Mouse (Mus musculus) monocyte, adult 2 months (primary cell): ENCODE measurements around the gene Ero1l.

Source experiments
- DNase-seq, 2 experiments: peaks; one replicate each; pipeline ENCODE4 v3.0.0; 2022; ENCODE audit warnings: low spot score in 2 of 2, low read depth in 1 of 2

The Ero1l gene

DNA sequence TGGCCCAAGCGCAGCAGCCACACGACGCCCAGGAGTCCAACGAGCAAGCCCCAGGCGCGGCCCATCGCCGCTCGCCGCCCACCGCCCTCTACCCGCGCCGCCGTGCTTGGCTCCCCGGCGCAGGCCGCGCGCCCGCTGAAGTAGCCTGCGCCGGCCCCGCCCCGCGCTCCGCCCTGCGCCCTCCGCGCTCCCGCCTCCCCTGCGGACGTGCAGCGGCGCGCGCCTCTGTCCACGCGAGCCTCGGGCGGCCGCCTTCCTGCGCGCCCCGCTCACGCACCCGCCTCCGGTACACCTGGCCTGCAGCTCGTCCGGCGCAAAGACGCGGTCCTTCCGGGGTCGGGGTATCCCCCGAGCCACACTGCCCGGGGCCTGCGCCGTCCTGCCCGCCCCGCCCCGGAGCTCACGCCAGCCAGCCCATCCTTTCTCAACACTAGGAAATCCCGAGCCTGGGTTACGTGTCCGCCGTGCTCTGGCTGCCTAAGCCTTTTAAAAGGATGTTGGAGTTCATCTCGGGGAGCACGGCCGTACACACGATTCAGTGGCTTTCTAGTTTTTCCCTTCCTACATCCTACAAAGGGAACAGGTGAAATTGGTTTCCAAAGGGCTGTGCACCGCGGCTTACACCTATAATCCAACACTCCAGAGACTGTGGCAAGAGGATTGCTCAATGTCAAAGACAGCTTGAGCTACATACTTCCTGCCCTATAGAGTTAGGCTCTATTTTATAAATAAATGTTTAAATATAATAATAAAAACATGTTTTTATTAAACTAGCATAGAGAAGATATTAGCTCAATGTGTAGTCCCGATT, at the start of gene Ero1l:
Gene Ero1l, minus strand, starts transcription at position 346 of the 811 bp plus-strand sequence.
- DNase-seq, result peak; percentile 52 to 73

DNA sequence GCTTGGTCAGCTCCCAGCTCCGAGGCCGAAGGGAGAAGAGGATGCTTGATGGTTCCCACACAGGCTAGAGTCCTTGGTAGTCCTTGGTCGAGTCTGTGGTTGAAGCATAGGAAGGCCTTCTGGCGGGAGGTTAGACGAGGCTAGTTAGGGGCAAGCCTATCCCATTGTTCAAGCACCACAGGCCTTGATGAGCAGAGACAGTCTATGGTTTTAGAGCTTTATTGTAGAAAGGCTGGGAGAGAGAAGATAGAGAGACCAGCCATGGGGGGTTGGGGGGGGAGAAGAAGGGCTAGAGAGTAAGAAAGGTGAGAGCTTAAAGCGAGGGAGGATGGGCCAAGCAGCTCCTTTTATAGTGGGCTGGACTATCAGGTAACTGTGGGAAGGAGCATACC, 46.6 kb upstream of the Ero1l start:
- DNase-seq, result no peak

DNA sequence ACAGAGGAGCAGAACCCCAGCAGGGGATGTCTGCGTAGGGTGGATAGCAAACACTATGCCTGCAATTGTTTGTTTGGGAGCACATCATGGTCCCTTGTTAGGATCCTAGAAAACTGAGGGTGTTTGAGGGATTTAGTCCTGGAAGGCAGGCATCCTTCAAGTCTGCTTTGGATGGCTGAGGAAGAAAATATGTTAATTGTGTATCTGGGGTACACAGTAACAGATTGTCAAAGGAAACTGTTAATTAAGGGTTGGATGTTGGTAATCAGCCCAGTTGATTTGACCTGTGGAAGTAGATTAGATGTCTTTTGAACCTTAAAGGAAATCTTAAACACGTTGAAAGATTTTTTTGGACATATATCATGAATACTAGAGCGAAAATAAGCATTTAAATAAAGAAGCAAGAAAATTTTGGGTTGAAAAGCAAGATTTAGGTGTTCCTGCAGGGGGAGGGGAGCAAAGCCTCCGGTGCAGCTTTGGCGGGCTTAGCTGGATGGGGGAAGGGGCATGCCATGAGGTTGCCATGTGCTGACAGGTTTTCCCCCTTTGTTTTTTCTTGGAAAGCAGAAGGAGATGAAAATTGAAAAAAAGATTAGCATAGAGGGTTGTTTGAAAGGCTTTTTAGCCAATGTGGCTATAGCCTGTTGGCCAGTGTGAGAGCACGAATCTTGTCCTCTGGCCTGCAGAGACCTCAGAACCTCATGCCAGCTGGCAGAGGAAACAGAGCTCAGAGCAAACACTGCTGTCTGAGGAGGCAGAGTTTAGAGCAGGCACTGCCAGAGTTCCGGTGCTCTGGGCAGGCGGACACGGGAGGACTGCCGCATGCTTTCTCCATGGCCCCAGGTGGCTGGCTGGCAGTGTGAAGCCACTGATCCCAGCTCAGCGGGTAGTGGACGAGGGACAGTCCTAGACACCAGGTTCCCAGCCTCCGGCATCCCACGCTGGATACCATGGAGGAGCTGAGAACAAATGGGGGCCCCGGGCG, 45.9 kb upstream of the Ero1l start:
- no peak for DNase-seq

DNA sequence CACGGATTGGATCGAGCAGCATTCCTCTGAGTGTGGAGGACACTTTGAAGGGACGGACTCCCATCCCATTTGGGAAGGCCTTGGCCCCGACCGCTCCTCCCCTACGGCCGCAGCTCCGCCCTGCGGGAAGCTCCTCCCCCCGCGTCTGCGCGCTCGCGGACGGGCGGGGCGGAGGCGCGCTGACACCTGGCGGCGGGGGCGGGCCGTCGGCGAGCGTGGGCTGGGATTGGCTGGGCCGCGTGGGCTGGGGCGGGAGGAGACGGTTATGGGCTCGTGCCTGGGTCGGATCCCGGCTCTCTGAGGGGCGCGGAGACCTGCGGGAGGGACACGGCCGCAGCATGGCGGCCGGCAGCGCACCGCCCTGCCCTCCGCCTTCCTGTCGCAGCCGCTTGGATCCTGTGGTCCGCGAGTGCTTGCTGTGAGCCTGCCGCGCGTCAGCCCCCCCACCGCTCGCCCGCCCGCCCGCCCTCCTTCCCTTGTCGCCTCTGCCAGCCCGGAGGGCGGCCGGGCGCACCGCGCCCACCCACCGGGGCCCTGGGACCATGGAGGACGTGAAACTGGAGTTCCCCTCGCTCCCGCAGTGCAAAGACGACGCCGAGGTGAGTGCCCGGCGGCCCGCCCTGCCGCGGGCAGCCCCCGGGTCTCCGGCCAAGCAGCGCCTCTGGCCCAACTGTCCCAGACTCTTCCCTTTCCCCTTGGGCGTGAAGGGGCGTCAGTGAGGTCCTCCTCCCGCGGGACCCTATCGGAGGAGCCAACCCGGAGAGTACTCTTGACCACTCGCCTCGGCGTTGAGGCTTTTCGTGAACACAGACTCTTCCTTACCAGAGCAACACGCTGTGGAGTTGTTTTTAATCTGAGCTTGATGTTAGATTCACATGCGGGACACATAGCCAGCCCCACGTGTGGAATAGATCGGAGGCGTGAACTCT, 32.6 kb upstream of the Ero1l start, which contains the start of gene Styx:
Gene Styx, plus strand, starts transcription at position 163 of the 929 bp plus-strand sequence.
- DNase-seq, result peak; percentile 75 to 85

GRCm38 (mm10) chr14:45329589-45330181, 11.1 kb upstream of the Ero1l start, which contains the start of gene Psmc6:
TSS of gene Psmc6 (plus strand) at chr14:45329788.
- peak; percentile 74 to 83 for DNase-seq

DNA sequence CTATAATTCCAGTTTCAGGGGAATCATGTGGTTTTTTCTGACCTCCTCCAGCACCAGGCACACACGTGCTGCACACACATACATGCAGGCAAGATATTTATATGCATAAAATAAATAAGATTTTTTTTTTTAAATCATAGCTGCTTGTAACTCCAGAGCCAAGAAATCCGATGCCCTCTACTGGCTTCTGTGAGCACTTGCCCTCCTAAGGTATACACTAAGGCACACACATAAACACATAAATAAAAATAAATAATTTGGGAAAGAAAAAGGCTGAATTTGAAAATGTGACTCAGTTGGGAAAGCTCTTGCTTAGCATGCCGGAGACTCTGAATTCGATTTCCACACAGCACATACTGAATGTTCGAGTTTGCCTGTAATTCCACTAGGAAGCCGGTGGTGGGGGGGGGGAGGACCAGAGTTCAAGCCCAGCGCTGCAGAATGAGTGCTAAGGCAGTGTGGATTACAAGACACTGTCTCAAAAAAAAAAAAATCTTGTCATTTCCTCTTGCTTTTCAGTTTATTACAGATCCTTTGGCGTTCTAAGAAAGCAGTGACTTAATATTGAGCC, 10.5 kb upstream of the Ero1l start:
- no peak for DNase-seq

GRCm38 (mm10) chr14:45328072-45328713, 9.6 kb upstream of the Ero1l start:
- no peak for DNase-seq

GRCm38 (mm10) chr14:45325471-45325870, 6.9 kb upstream of the Ero1l start:
- DNase-seq, result peak in 1 of 2 experiments; percentile 46

DNA sequence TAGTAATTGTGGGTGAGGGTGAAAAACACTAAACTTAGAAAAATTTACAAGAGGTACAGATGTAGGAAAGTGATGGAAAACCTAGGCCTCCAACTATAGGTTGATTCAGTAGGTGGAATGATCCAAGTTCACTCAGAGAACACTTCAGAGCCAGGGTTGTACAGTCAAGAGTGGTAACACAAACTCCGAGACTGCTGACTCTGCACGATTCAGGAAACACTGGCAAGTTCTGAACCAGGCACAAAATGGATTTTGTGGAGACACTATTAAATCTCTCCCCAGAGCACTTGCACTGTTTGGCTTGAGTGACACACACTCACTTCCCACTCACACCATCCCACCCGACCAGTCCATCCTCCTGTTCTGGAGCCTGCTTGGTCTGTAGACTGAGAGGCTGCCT, 4.7 kb upstream of the Ero1l start:
- DNase-seq, result no peak

GRCm38 (mm10) chr14:45322450-45322849, 3.9 kb upstream of the Ero1l start:
- DNase-seq, result no peak

- DNase-seq, result no peak
Observed at GRCm38 (mm10) chr14:45321622-45322021, 3.1 kb upstream of the Ero1l start.

- DNase-seq, result no peak
Observed at GRCm38 (mm10) chr14:45321067-45321466, 2.5 kb upstream of the Ero1l start.

DNA sequence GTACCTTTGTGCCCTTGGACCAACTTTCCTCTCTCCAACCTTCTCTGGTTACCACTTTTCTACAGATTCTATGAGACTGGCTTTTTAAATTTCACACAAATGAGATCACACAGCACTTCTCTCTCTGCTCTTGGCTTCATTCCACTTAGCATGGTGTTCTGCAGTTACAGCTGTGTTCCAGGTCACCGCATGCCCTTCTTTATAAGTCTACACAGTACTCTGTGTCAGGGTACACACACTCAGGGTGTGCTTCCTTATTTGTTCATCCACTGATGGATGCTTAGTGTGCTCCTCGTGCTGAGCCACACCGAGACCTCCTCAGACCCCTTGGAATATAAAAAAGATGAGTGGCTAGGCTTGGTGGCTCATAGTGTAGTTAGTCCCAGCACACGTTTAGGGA, 1.5 kb upstream of the Ero1l start:
- DNase-seq, result no peak

DNA sequence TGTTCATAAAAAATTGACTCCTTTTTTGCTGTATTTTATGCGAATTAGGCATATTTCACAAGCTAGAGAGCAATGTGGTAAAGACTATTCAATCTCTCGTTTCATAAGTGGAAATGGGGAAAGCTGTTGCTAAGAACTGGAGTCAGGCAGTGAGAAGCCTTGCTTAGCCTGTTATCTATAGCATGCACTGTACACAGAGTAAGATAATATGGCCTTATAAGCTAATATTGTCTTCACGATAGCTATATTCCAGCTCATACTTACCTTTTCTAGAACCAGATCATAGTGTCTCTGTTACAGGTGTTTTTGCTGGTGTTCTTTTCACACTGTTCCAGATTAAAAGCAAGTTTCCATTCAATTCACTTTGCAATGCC, 653 bp upstream of the Ero1l start:
- no peak for DNase-seq

GRCm38 (mm10) chr14:45317921-45318411, 605 bp downstream of the Ero1l start:
- no peak for DNase-seq

- DNase-seq, result no peak
Observed at GRCm38 (mm10) chr14:45316927-45317326, 1.6 kb downstream of the Ero1l start.

DNA sequence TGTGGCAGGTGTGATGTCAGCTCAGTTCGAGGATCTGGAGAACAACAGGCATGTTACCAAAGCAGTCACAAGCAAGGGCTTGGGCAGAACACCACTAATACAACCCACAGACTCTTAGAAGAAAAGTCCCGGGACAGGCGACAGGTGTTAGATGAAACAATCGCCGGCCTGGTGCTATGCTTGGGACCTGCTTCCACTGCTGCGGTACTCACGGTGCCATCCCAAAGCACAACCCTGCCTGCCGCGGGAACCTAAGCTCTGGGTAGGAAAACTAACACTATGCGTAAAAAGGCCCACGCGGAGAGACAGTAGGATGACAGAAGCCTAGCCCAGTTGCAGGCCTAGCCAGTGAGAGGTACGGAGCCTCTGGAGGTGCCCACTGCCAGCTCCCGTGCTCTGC, 8.5 kb downstream of the Ero1l start:
- DNase-seq, result no peak

GRCm38 (mm10) chr14:45309646-45310045, 8.9 kb downstream of the Ero1l start:
- no peak for DNase-seq

DNA sequence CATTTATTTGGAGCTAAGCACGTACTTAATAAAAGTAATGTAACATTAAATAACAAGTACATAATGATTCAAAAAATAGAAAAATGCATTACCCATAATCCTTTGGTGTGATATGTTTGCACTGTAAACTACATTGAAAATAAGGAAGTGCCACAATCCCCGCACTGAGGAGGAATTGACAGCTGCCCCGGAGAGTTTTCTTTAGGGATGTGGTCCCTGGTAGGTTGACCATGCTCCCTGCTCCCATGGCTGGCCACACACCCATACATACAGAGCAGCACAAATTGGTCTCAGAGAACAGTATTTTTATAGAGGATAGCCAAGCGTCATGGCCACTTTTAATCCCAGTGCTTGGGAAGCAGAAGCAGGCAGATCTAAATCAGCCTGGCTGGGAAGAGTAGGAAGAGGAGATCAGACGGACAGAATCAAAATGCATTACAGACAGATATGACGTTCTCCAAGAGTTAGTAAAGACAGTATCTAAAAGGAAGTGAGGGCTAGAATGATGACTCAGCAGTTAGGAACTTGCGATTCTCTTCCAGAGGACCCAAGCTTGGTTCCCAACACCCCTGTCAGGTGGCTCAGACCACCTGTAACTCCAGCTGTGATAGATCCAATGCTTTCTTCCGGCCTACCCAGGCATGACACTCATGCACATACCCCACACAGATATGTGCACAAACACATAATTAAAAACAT, 10.8 kb downstream of the Ero1l start:
- DNase-seq, result peak in 1 of 2 experiments; percentile 11
